Mouse (Mus musculus) thymus, postnatal 4 days (tissue): Measurements from ENCODE around the gene Ing4.
"Not testable (repeated sequence)": the region's sequence is repeated elsewhere in the genome, so short reads cannot be mapped to it uniquely, and the experiment has no call there.

Experiments used
- DNase-seq: peaks from one replicate; pipeline ENCODE4 v3.0.0; 2021

Ing4 gene

GRCm38 (mm10) chr6:125042081-125042480 lies 2.5 kb downstream of the Ing4 start:
- DNase-seq, result no peak

DNA sequence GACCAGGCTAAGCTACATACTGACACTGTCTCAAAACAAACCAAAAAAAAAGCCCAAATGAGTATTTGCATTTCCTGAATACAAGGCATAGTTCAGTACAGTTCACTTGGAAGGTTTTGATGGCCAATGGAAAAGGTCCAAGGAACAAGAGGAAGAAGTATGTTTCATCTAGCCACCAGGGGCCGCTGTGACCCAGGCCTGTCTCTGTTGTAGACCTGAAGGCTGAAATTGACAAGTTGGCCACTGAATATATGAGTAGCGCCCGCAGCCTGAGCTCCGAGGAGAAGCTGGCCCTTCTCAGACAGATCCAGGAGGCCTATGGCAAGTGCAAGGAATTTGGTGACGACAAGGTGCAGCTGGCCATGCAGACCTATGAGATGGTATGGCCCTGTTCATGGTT lies 7.1 kb downstream of the Ing4 start:
- DNase-seq, result peak; percentile 88

DNA sequence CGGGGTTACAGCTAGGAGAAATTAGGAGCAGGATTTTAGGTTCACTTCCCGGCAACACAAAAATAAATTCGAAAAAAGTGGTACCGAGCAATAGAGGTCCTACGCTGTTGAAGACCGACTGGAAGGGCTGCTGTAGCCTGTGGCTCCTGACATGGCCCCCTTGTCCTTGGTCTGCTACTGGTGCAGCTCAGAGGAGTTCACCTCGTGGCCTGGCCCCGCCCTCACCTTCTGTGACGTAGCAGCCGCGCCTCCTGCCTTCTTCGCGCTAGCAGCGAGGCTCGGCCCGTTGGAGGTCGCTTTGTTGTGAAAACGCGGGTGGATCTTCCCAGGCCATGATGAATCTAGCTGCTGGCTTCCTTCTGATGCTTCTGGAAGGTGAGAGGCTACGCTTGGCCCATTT lies 10.1 kb downstream of the Ing4 start, which contains the start of gene Acrbp:
Gene Acrbp (plus strand): TSS at position 12 of the 400 bp plus-strand sequence.
- DNase-seq, result peak; percentile 65

GRCm38 (mm10) chr6:125051237-125051636 lies 11.7 kb downstream of the Ing4 start:
- DNase-seq, result peak; percentile 62

- peak; percentile 7 for DNase-seq
Observed at GRCm38 (mm10) chr6:125061493-125061892, 21.9 kb downstream of the Ing4 start.

- DNase-seq, result peak; percentile 5
Observed at GRCm38 (mm10) chr6:125062511-125062910, 23.0 kb downstream of the Ing4 start.

- no peak for DNase-seq
Observed at GRCm38 (mm10) chr6:125063906-125064305, 24.3 kb downstream of the Ing4 start.

DNA sequence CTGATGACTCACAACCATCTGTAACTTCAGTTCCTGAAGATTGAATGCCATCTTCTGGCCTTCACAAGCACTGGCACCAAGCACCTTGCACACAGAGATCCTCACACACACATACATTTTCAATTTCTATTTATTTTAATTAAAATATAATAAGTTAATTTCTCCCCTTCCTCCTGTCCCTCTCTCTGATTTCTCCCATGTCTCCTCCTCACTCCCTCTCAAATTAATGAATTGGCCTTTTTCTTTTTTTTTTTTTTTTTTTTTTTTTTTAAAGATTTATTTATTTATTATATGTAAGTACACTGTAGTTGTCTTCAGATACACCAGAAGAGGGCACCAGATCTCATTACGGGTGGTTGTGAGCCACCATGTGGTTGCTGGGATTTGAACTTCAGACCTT lies 25.7 kb downstream of the Ing4 start:
- DNase-seq, result not testable (repeated sequence)

GRCm38 (mm10) chr6:125067571-125067995 lies 28.0 kb downstream of the Ing4 start, which contains the start of gene Lpar5:
TSS of gene Lpar5 (plus strand) at chr6:125067920.
- DNase-seq, result peak; percentile 34

- peak; percentile 71 for DNase-seq
Observed at GRCm38 (mm10) chr6:125071170-125071895, 31.8 kb downstream of the Ing4 start.

DNA sequence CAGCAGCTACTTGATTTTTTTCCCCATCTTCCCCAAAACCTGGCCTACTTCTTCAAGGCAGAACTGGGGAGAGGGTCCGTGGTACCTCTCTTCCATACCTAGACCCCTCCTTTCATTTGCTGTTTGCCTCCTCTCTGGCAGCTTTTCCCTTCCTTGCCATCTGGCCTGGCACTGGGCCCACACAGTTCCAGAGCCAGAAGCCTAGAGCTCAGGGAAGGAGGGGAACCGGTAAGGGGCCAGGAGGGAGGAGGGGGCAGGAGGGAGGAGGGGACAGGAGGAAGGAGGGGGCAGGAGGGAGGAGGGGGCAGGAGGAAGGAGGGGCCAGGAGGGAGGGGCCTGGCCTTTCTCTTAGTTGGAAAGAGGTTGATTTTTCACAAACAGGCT lies 32.3 kb downstream of the Ing4 start:
- peak; percentile 73 for DNase-seq

DNA sequence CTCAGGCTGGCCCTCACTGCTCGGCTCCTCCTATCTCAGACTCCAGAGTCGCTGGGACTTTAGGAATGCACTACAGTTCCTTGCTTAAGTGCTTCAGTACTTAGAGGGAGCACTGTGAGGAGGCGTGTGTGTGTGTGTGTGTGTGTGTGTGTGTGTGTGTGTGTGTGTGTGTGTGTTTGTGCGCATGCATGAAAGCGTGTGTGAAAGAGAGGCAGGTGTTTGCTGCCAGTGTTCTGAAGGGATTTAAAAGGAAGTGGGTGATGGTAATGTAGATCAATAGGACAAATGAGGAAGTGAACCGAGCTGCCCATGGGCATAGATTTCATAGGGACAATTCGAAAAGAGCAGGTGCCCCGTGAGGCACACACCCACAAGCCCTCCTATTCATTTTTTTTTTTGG lies 34.3 kb downstream of the Ing4 start:
- DNase-seq, result peak; percentile 53

DNA sequence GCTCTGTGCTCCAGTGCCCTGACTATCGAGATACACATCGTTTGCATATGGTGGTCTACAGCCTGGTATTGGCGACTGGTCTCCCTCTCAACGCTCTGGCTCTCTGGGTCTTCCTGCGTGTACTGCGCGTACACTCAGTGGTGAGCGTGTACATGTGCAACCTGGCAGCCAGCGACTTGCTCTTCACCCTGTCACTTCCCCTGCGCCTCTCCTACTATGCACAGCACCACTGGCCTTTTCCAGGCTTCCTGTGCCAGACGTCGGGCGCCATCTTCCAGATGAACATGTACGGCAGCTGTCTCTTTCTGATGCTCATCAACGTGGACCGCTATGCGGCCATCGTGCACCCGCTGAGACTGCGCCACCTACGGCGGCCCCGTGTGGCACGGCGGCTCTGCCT lies 41.8 kb downstream of the Ing4 start:
- DNase-seq, result no peak

GRCm38 (mm10) chr6:125081797-125082560 lies 42.4 kb downstream of the Ing4 start:
- peak; percentile 65 for DNase-seq

- no peak for DNase-seq
Observed at GRCm38 (mm10) chr6:125082801-125083386, 43.3 kb downstream of the Ing4 start.

GRCm38 (mm10) chr6:125084424-125084823 lies 44.9 kb downstream of the Ing4 start:
- DNase-seq, result peak; percentile 72

DNA sequence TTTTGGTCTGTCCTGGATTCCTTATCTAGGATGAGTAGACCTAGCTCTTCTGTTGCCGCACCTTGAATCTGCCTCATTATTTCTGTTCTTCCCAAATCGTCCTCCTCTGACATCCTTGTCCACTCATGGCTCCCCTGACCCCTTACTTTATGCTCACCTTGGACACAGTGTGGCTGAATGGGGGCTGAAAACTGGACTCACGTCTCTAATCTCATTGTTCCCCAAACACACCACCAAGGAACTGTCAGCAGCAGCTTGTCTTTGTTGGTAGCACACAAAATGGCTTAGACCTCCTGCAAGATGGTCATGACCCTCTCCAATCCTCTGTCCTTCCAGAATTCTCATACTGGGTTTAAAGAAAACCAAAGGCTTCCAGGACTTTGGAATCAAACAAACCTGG lies 48.4 kb downstream of the Ing4 start:
- DNase-seq, result no peak

DNA sequence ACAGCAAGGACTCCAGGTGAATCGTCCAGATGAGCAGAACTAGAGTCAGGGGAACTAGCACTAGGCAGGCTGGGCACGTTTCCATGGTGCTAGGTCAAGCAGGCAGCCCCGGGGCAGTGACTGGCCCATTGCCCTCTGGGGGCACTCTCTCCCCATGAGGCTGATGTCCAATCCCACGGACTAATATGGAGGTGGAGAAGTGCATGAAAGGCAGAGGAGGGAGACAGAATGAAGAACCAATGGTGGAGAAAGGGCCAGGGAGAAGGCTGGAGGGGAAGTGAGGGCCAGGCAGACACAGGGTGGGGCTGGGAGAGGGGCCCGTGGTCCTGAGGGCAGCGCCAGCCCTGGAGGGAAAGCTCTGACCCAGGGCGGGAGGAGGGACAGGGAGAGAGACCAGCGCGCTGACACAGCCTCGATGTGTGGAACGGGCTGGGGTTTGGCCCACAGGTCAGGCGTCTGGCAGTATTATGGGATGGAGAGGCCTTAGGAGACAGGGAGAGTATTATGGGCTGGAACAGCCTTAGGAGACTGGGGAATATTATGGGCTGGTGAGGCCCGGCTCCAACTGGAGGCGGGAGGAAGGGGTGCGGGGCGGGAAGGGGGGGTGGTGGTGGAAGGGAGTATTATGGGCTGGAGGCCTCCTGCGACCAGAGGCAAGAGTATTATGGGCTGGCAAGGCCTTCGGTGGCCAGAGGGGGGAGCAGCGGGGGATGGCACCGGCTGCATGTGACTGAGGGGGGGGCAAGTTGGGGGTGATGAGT lies 49.2 kb downstream of the Ing4 start:
- DNase-seq, result peak; percentile 73

GRCm38 (mm10) chr6:125089521-125090321 lies 50.2 kb downstream of the Ing4 start:
- peak; percentile 80 for DNase-seq

DNA sequence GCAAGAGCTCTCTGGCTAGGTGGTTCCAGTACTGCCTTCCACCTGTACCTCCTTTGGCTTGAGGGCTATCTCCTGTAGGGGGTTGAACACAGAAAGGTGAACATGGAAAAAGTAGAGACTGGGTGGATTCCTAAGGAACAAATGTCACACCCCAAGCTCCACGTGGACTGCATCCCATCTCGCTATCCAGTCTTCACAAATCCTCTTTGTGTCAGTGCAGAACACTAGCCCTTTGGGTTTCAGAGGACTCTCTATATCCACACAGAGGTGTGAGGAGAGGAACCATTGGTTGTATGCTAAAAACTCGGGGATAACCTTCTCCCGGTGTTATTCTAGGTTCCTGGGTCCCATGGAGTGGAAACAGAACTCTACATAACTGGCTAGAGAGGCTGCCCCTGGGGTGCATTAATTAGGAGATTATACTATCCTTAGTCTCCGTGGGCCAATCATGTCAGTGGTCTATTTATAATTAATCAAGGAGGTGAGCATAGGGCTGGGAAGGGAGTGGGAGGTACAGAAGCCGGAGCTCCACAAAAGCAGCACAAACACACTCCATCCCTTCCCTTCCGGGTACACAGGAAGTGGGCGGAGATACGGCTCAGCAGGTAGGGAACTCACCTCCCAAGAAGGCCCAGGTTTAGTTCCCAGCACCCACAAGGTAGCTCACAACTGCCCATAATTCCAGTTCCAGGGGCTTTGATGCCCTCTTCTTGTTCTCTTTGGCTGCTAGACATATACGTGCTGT lies 51.0 kb downstream of the Ing4 start:
- DNase-seq, result no peak

DNA sequence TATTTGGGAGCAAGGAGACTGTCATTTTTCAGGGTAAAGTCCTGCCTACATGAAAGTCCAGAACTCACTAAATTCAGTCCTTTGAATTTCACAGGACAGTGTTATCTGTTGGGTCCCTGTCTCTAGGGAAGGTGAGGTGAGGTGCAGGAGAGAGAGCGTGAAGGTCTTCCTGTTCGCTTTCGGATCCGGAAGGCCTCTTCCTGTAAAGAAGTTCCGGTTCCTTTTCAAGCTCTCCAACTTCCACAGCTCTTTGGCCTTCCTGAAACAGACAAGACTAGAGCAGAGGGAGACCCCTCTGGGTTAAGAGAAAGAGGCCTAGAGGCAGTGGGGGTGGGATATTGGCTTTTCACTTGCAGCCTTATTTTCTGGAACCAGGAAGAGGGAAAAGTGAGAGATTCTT lies 52.8 kb downstream of the Ing4 start:
- DNase-seq, result peak; percentile 36
